Mouse (Mus musculus) forebrain, postnatal 0 days (tissue): ENCODE measurements at regions not wholly inside any gene's neighbourhood (a gene's known extent, or its start where the extent isn't known, plus 50 kb on each side); places are given as distances from the start of the nearest gene placed in this dataset.

Experiments used
- ATAC-seq: fragments of 200-750 bp; cut with Nextera tagmentation; 2 replicates; pipeline ENCODE4 v1.8.0; 2017; ENCODE audit warnings: mild to moderate bottlenecking, moderate library complexity
- DNase-seq: peaks from one replicate; pipeline ENCODE4 v3.0.0-alpha.2; 2015
- H3K27ac ChIP-seq: fragments of 300-500 bp; sonication (generic); 2 replicates; pipeline ENCODE4 v1.5.1; 2014; ENCODE audit warnings: low read depth, mild to moderate bottlenecking, antibody characterized with exemption, low read length, moderate library complexity, mixed read lengths
- H3K27me3 ChIP-seq: fragments of 300-500 bp; sonication (generic); 2 replicates; pipeline ENCODE4 v1.6.1; 2014; ENCODE audit warnings: mild to moderate bottlenecking, low read length, mixed read lengths; ENCODE audit not compliant: insufficient read depth
- H3K36me3 ChIP-seq: fragments of 300-500 bp; sonication (generic); 2 replicates; pipeline ENCODE4 v1.6.1; 2014; ENCODE audit warnings: mild to moderate bottlenecking, moderate library complexity; ENCODE audit not compliant: insufficient read depth
- H3K4me1 ChIP-seq: fragments of 300-500 bp; sonication (generic); 2 replicates; pipeline ENCODE4 v1.6.1; 2014; ENCODE audit warnings: antibody characterized with exemption; ENCODE audit not compliant: insufficient read depth
- H3K4me2 ChIP-seq: fragments of 300-500 bp; sonication (generic); 2 replicates; pipeline ENCODE4 v1.6.1; 2014; ENCODE audit warnings: low read depth, mild to moderate bottlenecking, moderate library complexity
- H3K4me3 ChIP-seq: fragments of 300-500 bp; sonication (generic); 2 replicates; pipeline ENCODE4 v1.5.1; 2014; ENCODE audit warnings: low read depth, low read length, mixed read lengths
- H3K9ac ChIP-seq: fragments of 300-500 bp; sonication (generic); 2 replicates; pipeline ENCODE4 v1.6.1; 2014; ENCODE audit warnings: mild to moderate bottlenecking
- H3K9me3 ChIP-seq: fragments of 300-500 bp; sonication (generic); 2 replicates; pipeline ENCODE4 v1.6.1; 2016; ENCODE audit warnings: low read length
- CTCF ChIP-seq: sonication (generic); IDR thresholded peaks from 2 replicates; pipeline ENCODE4 v1.5.1; 2016; ENCODE audit warnings: antibody characterized with exemption, control low read depth, low read depth
- WGBS: fragments of 180-500 bp; shearing (Covaris S2); extraction: QIAGEN DNeasy Blood & Tissue Kit; methylation state at CpG from one replicate; pipeline ENCODE4 v1.1.7; 2014; 5-methylcytosine and 5-hydroxymethylcytosine counted together

DNA sequence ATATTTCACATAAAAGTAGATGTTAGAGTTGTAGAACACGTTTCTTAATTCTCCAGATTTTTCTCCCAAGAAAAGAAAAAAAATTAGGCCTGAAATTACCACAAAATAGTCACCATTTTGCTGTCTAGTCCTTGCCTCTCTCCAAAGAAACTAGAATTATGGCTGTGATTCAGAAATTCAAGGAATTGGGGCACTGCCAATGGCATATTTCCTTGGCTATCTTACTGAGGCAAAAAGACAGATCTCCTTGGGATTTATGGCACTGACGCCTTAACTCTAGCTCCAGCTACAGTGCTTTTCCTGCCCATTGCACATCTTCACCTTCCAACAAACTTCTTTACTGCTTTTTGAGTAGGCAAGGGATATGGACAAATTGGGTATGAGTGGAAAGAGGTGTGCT is 336.3 kb upstream of the Slc24a2 start:
- H3K4me3 ChIP-seq: no peak overlapping the region
- H3K4me2 ChIP-seq: no peak overlapping the region
- 75% methylated on average over 2 of the region's 2 CpGs for WGBS

DNA sequence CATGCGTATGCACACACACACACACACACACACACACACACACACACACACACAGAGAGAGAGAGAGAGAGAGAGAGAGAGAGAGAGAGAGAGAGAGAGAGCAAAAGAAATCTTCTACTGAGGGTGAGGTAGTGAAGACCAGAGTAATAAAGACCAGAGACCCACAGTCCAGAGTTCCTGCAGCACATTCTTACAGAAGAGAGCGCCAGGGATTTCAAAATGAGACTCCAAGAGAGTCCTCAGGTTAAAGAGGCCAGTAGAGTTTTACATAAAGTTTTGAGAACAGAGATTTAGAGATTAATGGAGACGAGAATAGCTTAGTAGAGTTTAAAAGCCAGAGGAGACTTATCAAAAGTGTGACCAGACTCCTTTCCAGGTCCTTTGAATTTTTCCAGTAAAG is 324.6 kb upstream of the Slc24a2 start:
- DNase-seq: no peak
- Histone ChIP-seq H3K9me3 (no peaks in the 10 kb centered on the region), H3K4me2 (no peak overlapping the region), H3K4me3 (no peak overlapping the region), H3K36me3 (no peaks in the 10 kb centered on the region), H3K27ac (no peak overlapping the region), H3K9ac (no peak overlapping the region), H3K4me1 (no peaks in the 10 kb centered on the region), H3K27me3 (no peaks in the 10 kb centered on the region)
- ATAC-seq: no peak
- WGBS: 90% methylated on average over 3 of the region's 3 CpGs
- no peak for TF ChIP-seq CTCF

More for the DNA sequence above, 336.3 kb upstream of the Slc24a2 start:
- DNase-seq: peak; percentile 42
- no peaks in the 10 kb centered on the region for H3K27me3 ChIP-seq
- ATAC-seq: no peak
- no peaks in the 10 kb centered on the region for H3K4me1 ChIP-seq
- no peak for TF ChIP-seq CTCF
- no peaks in the 10 kb centered on the region for H3K36me3 ChIP-seq
- no peaks in the 10 kb centered on the region for H3K9me3 ChIP-seq
- no peak overlapping the region for H3K27ac ChIP-seq
- H3K9ac ChIP-seq: no peak overlapping the region
